Mouse (Mus musculus): ENCODE data around the gene Itpkb. TPM values are rescaled to one million over a fixed set of nuclear protein-coding genes. Genes with fewer than 3 reads are reported as not detected.
A peak's percentile ranks its signal among the peaks of the same experiment; 100 is the strongest.

The Itpkb gene
- polyA plus RNA-seq, 1 experiment from 2014 or later: 7.2 TPM

DNA sequence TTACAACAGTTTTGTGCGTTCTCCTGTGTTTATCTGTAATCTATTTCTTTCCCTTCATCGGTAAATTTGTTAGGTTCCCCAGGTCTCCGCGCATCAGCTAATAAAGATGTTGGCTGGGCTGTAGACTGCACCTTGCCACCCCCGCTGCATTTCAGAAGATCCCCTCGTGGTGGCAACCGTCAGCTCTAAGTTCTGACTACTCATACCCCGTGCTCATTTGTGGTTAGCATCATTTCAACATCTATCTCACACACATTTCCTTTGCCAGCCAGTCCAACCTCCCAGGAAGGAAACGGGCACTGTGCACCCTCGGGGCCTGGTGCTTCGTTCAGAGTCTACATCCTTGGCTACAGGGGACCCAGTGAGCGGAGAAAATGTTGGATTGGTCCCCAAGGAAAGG lies 101.5 kb downstream of the Itpkb start:
- no peak for DNase-seq (ENCODE audit: low spot score)
- Histone ChIP-seq H3K9me3 (ENCODE audit: control insufficient read depth, low read length) (no peaks in the 10 kb centered on the region), H3K4me1 (ENCODE audit: control insufficient read depth, insufficient read depth, low read length) (peaks cover 19% of the 10 kb centered on the region; the same call in 1 of the 2 replicates), H3K27ac (replicated peaks; ENCODE audit: low read depth, low read length) (no peak overlapping the region), H3K9ac (ENCODE audit: low read length) (no peak overlapping the region), H3K4me3 (ENCODE audit: low read depth, low read length) (no peak overlapping the region), H3K4me2 (ENCODE audit: low read depth, severe bottlenecking) (no peak overlapping the region), H3K36me3 (ENCODE audit: control insufficient read depth, insufficient read depth, low read length) (no peaks in the 10 kb centered on the region), H3K27me3 (ENCODE audit: control insufficient read depth, insufficient read depth, low read length) (no peaks in the 10 kb centered on the region)
- 79% methylated on average over 12 of the region's 12 CpGs for WGBS
- ATAC-seq (ENCODE audit: insufficient number of reproducible peaks, low FRiP score, low TSS enrichment, low read depth): no peak

- DNase-seq (ENCODE audit: low spot score): peak; percentile 80
Measured at GRCm38 (mm10) chr1:180433098-180433538, 102.8 kb downstream of the Itpkb start.

GRCm38 (mm10) chr1:180433796-180434566 lies 103.7 kb downstream of the Itpkb start:
- WGBS: 19% methylated on average over 7 of the region's 7 CpGs
- H3K4me2 ChIP-seq (ENCODE audit: low read depth, severe bottlenecking): no peak overlapping the region
- no peaks in the 10 kb centered on the region for H3K36me3 ChIP-seq (ENCODE audit: control insufficient read depth, insufficient read depth, low read length)
- H3K9ac ChIP-seq (ENCODE audit: low read length): no peak overlapping the region
- H3K27me3 ChIP-seq (ENCODE audit: control insufficient read depth, insufficient read depth, low read length): no peaks in the 10 kb centered on the region
- H3K9me3 ChIP-seq (ENCODE audit: control insufficient read depth, low read length): no peaks in the 10 kb centered on the region
- ATAC-seq (ENCODE audit: insufficient number of reproducible peaks, low FRiP score, low TSS enrichment, low read depth) (peak; percentile 72; the same call in 1 of the 2 replicates), DNase-seq (ENCODE audit: low spot score) (peak; percentile 80)
- peak overlapping the region; percentile 63; the same call in 1 of the 2 replicates for H3K27ac ChIP-seq (replicated peaks; ENCODE audit: low read depth, low read length)
- H3K4me3 ChIP-seq (ENCODE audit: low read depth, low read length): no peak overlapping the region
- H3K4me1 ChIP-seq (ENCODE audit: control insufficient read depth, insufficient read depth, low read length): peaks cover 16% of the 10 kb centered on the region; the same call in 1 of the 2 replicates

More at GRCm38 (mm10) chr1:180433098-180433538, 102.8 kb downstream of the Itpkb start:
- H3K4me1 ChIP-seq (ENCODE audit: control insufficient read depth, insufficient read depth, low read length): peaks cover 16% of the 10 kb centered on the region; the same call in 1 of the 2 replicates
- no peaks in the 10 kb centered on the region for H3K9me3 ChIP-seq (ENCODE audit: control insufficient read depth, low read length)
- peak overlapping the region; percentile 60 for H3K4me2 ChIP-seq (ENCODE audit: low read depth, severe bottlenecking)
- peak overlapping the region; percentile 76 for H3K9ac ChIP-seq (ENCODE audit: low read length)
- H3K36me3 ChIP-seq (ENCODE audit: control insufficient read depth, insufficient read depth, low read length): no peaks in the 10 kb centered on the region
- no peaks in the 10 kb centered on the region for H3K27me3 ChIP-seq (ENCODE audit: control insufficient read depth, insufficient read depth, low read length)
- H3K27ac ChIP-seq (replicated peaks; ENCODE audit: low read depth, low read length): peak overlapping the region; percentile 63
- H3K4me3 ChIP-seq (ENCODE audit: low read depth, low read length): peak overlapping the region; percentile 29
- peak; percentile 36; the same call in 1 of the 2 replicates for ATAC-seq (ENCODE audit: insufficient number of reproducible peaks, low FRiP score, low TSS enrichment, low read depth)
- 1% methylated on average over 16 of the region's 16 CpGs for WGBS

GRCm38 (mm10) chr1:180434925-180435324 lies 104.6 kb downstream of the Itpkb start:
- WGBS: 12% methylated on average over 9 of the region's 9 CpGs
- H3K4me3 ChIP-seq (ENCODE audit: low read depth, low read length): no peak overlapping the region
- ATAC-seq (ENCODE audit: insufficient number of reproducible peaks, low FRiP score, low TSS enrichment, low read depth) (peak; percentile 33; the same call in 1 of the 2 replicates), DNase-seq (ENCODE audit: low spot score) (peak; percentile 49)
- H3K27me3 ChIP-seq (ENCODE audit: control insufficient read depth, insufficient read depth, low read length): no peaks in the 10 kb centered on the region
- H3K9me3 ChIP-seq (ENCODE audit: control insufficient read depth, low read length): no peaks in the 10 kb centered on the region
- H3K36me3 ChIP-seq (ENCODE audit: control insufficient read depth, insufficient read depth, low read length): no peaks in the 10 kb centered on the region
- H3K4me2 ChIP-seq (ENCODE audit: low read depth, severe bottlenecking): peak overlapping the region; percentile 18
- H3K27ac ChIP-seq (replicated peaks; ENCODE audit: low read depth, low read length): no peak overlapping the region
- peaks cover 16% of the 10 kb centered on the region; the same call in 1 of the 2 replicates for H3K4me1 ChIP-seq (ENCODE audit: control insufficient read depth, insufficient read depth, low read length)
- no peak overlapping the region for H3K9ac ChIP-seq (ENCODE audit: low read length)

- no peak for ATAC-seq (ENCODE audit: insufficient number of reproducible peaks, low FRiP score, low TSS enrichment, low read depth)
- Histone ChIP-seq H3K9me3 (ENCODE audit: control insufficient read depth, low read length) (no peaks in the 10 kb centered on the region), H3K27me3 (ENCODE audit: control insufficient read depth, insufficient read depth, low read length) (no peaks in the 10 kb centered on the region), H3K36me3 (ENCODE audit: control insufficient read depth, insufficient read depth, low read length) (no peaks in the 10 kb centered on the region), H3K27ac (replicated peaks; ENCODE audit: low read depth, low read length) (no peak overlapping the region), H3K4me1 (ENCODE audit: control insufficient read depth, insufficient read depth, low read length) (peaks cover 4% of the 10 kb centered on the region; the same call in 1 of the 2 replicates), H3K4me3 (ENCODE audit: low read depth, low read length) (no peak overlapping the region), H3K4me2 (ENCODE audit: low read depth, severe bottlenecking) (no peak overlapping the region), H3K9ac (ENCODE audit: low read length) (no peak overlapping the region)
- WGBS: 82% methylated on average over 4 of the region's 4 CpGs
- DNase-seq (ENCODE audit: low spot score): no peak
Measured at GRCm38 (mm10) chr1:180439496-180439895, 109.2 kb downstream of the Itpkb start.

DNA sequence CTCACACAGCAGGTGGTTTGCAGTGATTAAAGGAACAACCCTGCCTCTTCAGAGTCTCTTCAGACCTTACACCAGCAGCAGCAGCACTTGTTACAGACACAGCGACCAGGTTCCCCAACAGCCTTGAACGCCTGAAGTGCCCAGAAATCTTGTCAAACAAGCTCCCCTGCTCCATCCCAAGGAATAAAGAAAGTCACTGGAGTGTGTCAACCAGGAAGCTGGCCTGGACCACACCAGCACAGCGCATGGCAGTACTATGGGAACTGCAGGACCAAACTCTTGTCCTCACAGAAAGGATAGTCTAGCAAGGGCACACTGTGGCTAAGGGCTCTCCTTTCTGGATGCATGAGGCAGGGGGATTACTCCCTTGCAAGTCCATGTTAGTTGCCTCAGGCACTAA lies 114.1 kb downstream of the Itpkb start:
- no peaks in the 10 kb centered on the region for H3K9me3 ChIP-seq (ENCODE audit: control insufficient read depth, low read length)
- H3K4me1 ChIP-seq (ENCODE audit: control insufficient read depth, insufficient read depth, low read length): peaks cover 6% of the 10 kb centered on the region
- H3K9ac ChIP-seq (ENCODE audit: low read length): no peak overlapping the region
- H3K36me3 ChIP-seq (ENCODE audit: control insufficient read depth, insufficient read depth, low read length): no peaks in the 10 kb centered on the region
- WGBS: 67% methylated on average over 3 of the region's 3 CpGs
- no peak overlapping the region for H3K4me3 ChIP-seq (ENCODE audit: low read depth, low read length)
- DNase-seq (ENCODE audit: low spot score) (no peak), ATAC-seq (ENCODE audit: insufficient number of reproducible peaks, low FRiP score, low TSS enrichment, low read depth) (no peak)
- H3K27ac ChIP-seq (replicated peaks; ENCODE audit: low read depth, low read length): no peak overlapping the region
- no peaks in the 10 kb centered on the region for H3K27me3 ChIP-seq (ENCODE audit: control insufficient read depth, insufficient read depth, low read length)
- H3K4me2 ChIP-seq (ENCODE audit: low read depth, severe bottlenecking): no peak overlapping the region

DNA sequence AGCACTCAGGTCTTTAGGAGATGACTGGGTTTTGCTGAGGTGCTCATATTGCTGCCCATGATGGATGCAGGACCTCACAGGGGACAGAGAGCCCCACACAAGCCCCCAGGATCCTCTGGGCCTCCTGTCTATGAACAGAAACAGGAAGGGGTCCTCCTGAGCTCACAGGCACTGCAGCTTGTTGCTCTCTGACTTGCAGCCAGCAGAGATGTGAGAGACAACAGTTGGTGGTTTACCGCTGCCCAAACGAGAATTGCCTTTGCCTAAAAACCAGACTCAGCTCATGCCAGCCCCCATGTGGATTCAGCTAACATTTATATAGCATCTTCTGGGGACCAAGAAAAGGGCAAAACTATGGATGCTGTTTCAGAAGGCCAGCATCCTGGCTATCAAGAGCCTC lies 119.4 kb downstream of the Itpkb start:
- H3K9me3 ChIP-seq (ENCODE audit: control insufficient read depth, low read length): no peaks in the 10 kb centered on the region
- no peak overlapping the region for H3K4me2 ChIP-seq (ENCODE audit: low read depth, severe bottlenecking)
- H3K9ac ChIP-seq (ENCODE audit: low read length): no peak overlapping the region
- H3K27ac ChIP-seq (replicated peaks; ENCODE audit: low read depth, low read length): no peak overlapping the region
- no peak for ATAC-seq (ENCODE audit: insufficient number of reproducible peaks, low FRiP score, low TSS enrichment, low read depth)
- H3K4me3 ChIP-seq (ENCODE audit: low read depth, low read length): no peak overlapping the region
- no peaks in the 10 kb centered on the region for H3K27me3 ChIP-seq (ENCODE audit: control insufficient read depth, insufficient read depth, low read length)
- WGBS: 52% methylated on average over 2 of the region's 2 CpGs
- DNase-seq (ENCODE audit: low spot score): no peak
- H3K36me3 ChIP-seq (ENCODE audit: control insufficient read depth, insufficient read depth, low read length): no peaks in the 10 kb centered on the region
- peaks cover 6% of the 10 kb centered on the region for H3K4me1 ChIP-seq (ENCODE audit: control insufficient read depth, insufficient read depth, low read length)

DNA sequence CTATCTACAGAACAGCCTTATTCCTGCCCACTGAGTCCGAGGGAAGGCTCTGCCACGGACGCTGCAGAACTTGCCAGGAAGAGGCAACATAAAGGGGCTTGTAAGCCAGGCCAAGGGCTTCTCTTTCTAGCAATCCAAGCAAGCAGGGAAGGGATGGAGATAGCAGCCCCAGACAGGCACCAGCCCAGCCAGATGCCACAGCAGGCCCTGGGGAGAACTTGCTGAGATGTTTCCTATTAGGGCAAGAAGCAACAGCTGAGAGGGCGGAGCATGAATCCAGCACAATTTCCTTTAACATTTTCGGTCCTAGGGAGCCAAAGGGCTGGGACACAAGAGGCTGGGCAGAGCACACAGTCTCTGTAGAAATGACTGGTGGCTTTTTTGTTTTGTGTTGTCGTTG lies 128.0 kb downstream of the Itpkb start:
- H3K4me1 ChIP-seq (ENCODE audit: control insufficient read depth, insufficient read depth, low read length): peaks cover 2% of the 10 kb centered on the region; the same call in 1 of the 2 replicates
- peak; percentile 30 for DNase-seq (ENCODE audit: low spot score)
- no peaks in the 10 kb centered on the region for H3K9me3 ChIP-seq (ENCODE audit: control insufficient read depth, low read length)
- H3K27ac ChIP-seq (replicated peaks; ENCODE audit: low read depth, low read length): no peak overlapping the region
- no peaks in the 10 kb centered on the region for H3K36me3 ChIP-seq (ENCODE audit: control insufficient read depth, insufficient read depth, low read length)
- H3K4me2 ChIP-seq (ENCODE audit: low read depth, severe bottlenecking): no peak overlapping the region
- ATAC-seq (ENCODE audit: insufficient number of reproducible peaks, low FRiP score, low TSS enrichment, low read depth): no peak
- WGBS: 55% methylated on average over 6 of the region's 6 CpGs
- H3K9ac ChIP-seq (ENCODE audit: low read length): no peak overlapping the region
- H3K4me3 ChIP-seq (ENCODE audit: low read depth, low read length): no peak overlapping the region
- no peaks in the 10 kb centered on the region for H3K27me3 ChIP-seq (ENCODE audit: control insufficient read depth, insufficient read depth, low read length)
